Mouse (Mus musculus) heart, postnatal 14 days (tissue): Measurements from ENCODE around the gene Mettl8. TPM values are rescaled to one million over a fixed set of nuclear protein-coding genes. Genes with fewer than 3 reads are reported as not detected.

Experiments
- DNase-seq, 2 experiments: peaks; one replicate each; pipeline ENCODE4 v3.0.0; 2021 to 2022
- intact Hi-C: fragments of 180-260 bp; cut with DNase I; formaldehyde crosslinking; loops from one replicate; pipeline ENCODE4 v1.15.1; 2025
- total RNA-seq, 2 experiments: library from RNA; stranded (reverse); gene quantifications; 2 replicates each; pipeline ENCODE4 v1.2.3; 2021

Mettl8 gene
- total RNA-seq, 2 experiments from 2014 or later = 5.6 to 5.9 TPM

GRCm38 (mm10) chr2:70940826-70941225 lies 114.6 kb downstream of the Mettl8 start:
- no peak for DNase-seq
- intact Hi-C loops = no loop called here

- intact Hi-C loops = no loop called here
- no peak for DNase-seq
These were observed 116.4 kb downstream of the Mettl8 start for GRCm38 (mm10) chr2:70938844-70939494.

- intact Hi-C loops = no loop called here
- no peak for DNase-seq
These were observed 120.6 kb downstream of the Mettl8 start for GRCm38 (mm10) chr2:70934772-70935171.

GRCm38 (mm10) chr2:70933516-70933915 lies 121.9 kb downstream of the Mettl8 start:
- DNase-seq = no peak
- intact Hi-C loops = no loop called here

GRCm38 (mm10) chr2:70932965-70933364 lies 122.4 kb downstream of the Mettl8 start:
- intact Hi-C loops = no loop called here
- DNase-seq = no peak

- DNase-seq = no peak
- intact Hi-C loops = no loop called here
These were observed 124.6 kb downstream of the Mettl8 start for GRCm38 (mm10) chr2:70930631-70931288.

- intact Hi-C loops = no loop called here
- DNase-seq = no peak
These were observed 125.7 kb downstream of the Mettl8 start for GRCm38 (mm10) chr2:70929714-70930113.

- intact Hi-C loops = no loop called here
These were observed 131.3 kb downstream of the Mettl8 start for GRCm38 (mm10) chr2:70924049-70924448.

GRCm38 (mm10) chr2:70922814-70923213 lies 132.6 kb downstream of the Mettl8 start:
- intact Hi-C loops = no loop called here
- no peak for DNase-seq

More at GRCm38 (mm10) chr2:70924049-70924448, 131.3 kb downstream of the Mettl8 start:
- no peak for DNase-seq

GRCm38 (mm10) chr2:70920937-70921596 lies 134.3 kb downstream of the Mettl8 start:
- no peak for DNase-seq
- intact Hi-C loops = no loop called here

- intact Hi-C loops = loop anchor here (5.0 kb wide), 1 partner anchor 93 kb away; the partner anchor contains the start of gene Tlk1
- no peak for DNase-seq
These were observed 135.4 kb downstream of the Mettl8 start for GRCm38 (mm10) chr2:70919913-70920522.

- DNase-seq = no peak
These were observed 136.9 kb downstream of the Mettl8 start for GRCm38 (mm10) chr2:70918516-70918915.

More at GRCm38 (mm10) chr2:70918516-70918915, 136.9 kb downstream of the Mettl8 start:
- intact Hi-C loops = loop anchor here (5.0 kb wide), 1 partner anchor 91 kb away; the partner anchor contains the start of gene Tlk1

Other genes with a start within 250 kb of the Mettl8 start
- gene Tlk1, start 229.9 kb downstream of the Mettl8 start, total RNA-seq = 10 to 100 TPM; 34.7 to 37.8 TPM
- gene Dcaf17, start 255 bp downstream of the Mettl8 start, total RNA-seq = 1 to 10 TPM; 5.1 to 8.1 TPM
- 1 to 10 TPM; 1.1 to 1.5 TPM for gene Cybrd1, start 62.3 kb upstream of the Mettl8 start, total RNA-seq
- 10 to 100 TPM; 65.8 to 67.4 TPM for gene Dync1i2, start 156.1 kb upstream of the Mettl8 start, total RNA-seq